Mouse (Mus musculus) ES-CJ7 (cell line): ENCODE measurements around the gene Gnl3l.

Source experiments
- DNase-seq: peaks from one replicate; pipeline ENCODE4 v3.0.0; 2011; ENCODE audit warnings: low read depth, low spot score

Gnl3l gene

DNA sequence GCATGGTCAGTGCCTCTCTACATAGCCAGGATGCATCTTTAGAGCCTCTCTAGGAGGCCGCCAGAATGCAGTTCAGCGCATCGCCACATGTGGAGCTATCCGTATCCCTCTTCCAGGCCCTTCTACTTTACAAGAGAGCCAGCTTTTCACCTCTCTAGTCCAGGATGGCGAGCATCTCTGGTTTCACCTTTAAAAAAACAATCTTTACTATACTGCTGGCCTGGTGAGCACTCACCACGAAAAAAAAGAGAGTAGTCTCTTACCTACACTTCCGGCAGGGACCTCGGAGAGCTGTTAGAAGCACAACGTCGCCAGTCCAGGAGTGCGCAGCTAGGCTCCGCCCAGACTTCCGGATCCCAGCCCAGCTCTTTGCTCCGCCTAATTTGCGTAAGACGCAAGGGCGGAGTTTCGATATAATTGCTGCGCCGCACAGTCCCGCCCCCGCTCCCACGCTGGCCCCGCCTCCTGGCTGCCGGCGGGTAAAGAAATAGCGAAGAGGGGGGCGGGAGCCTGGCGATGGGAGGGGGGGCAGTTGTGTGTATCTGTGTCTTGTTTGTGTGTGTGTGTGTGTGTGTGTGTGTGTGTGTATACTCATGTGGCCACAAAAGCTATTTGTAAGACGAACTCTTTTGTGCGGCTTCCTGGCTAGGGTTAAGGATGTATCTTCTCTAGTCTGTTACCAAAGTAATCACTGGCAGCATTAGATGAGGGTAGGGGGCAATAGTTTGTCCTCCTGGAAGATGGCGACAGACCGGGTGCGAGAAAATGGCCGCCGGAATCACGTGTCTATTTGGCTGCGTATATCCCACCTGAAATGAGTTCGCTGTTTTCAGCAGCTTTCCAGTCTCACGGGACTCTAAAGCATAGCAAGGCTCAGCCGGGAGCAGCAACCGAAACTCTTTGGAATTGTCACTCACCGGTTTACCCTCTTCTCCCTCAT, at the start of gene Gnl3l:
Gene Gnl3l, minus strand, starts transcription at position 385 of the 940 bp plus-strand sequence.
- peak; percentile 94 for DNase-seq

DNA sequence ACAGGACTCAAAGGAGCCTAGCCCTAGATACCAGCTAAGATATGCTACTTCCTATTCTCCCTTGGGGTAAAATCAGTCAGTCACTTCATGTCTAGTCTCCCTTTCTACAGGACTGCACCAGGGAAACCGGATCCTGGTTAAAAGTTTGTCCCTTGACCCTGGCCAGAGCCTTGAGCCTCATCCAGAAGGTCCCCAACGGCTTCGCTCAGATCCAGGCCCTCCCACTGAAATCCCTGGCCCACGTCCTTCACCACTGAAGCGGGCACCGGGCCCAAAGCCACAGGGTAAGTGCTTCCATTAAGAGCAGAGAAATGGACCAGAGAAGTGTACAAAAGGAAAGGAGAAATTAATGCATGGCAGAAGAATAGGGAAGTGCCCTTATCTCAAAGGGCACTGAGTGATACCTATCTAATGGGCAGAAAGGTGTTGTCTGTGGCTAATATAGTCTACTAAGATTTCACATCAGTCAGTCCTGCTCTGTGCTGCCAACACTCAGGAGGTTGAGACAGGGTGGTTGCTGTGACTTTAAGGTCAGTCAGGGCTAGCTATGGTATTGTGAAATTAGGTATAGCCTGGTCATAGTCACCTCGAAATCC, 49.0 kb upstream of the Gnl3l start:
- no peak for DNase-seq

DNA sequence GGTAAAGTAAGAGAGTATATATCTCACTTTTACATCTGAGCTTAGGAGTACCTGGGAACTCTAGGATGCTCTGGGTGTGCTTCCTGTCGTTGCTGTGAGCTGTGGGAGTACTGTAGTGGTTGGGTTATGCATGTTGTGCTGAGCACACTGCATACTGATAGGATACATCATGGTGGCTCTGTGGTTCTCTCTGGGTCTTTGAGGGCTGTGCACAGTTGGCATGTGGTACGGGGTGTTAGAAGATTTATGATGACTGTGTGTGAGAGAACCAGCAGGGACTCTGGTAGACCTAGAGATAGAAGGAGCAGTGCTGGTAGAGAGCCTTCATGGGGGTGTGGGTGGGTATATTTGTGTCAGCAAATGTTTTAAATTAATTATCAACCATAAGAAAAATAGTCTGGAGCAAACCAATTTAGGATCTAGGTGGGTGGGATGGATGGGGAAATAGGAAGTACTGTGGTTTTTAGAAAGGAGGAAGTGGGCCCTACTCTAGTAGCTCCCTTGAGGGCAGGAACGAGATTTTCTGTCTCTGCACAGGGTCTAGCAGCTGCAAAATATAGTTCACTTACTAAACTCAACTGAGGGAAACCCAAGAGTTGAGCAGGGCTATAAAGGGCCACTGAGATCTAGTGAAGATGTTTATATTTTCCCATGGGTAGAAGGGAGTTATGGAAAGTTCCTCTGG, 44.6 kb upstream of the Gnl3l start:
- DNase-seq, result no peak

DNA sequence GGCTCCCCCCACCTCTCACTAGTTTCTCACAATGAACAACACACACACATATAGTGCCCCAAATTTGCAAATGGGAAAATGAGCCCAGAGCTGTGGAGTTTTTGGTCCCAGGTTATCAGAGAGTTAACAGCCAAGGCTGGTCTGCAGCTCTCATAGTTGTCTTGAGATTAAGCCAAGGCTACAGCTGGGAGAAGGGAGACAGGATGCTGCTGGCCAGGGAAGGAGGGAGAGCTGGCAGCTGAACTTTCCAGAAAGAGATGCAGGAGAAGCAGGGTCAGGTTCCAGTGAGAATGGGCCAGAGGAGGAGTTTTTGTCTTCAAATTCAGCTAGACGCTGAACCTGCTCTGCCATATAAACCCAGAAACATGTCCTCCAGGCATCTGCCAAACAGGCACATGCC, 42.2 kb upstream of the Gnl3l start:
- no peak for DNase-seq

DNA sequence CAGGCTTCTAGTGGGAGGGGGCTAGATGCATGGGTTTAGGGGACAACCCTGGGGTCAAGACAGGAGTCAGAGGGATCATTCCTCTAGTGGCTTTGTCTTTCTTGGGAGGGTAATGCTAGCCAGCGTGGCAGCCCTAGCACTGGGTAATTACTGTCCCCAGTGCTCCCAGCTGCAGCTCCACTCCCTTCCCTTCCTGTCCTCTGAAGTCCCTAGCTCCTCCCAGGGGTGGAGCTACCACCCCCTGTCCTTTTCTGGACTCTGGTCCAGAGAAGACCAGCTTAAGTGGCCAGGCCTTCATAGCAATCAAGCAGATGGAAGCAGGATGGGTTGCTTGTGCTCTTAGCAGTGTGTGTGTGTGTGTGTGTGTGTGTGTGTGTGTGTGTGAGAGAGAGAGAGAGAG, 38.4 kb upstream of the Gnl3l start:
- no peak for DNase-seq

DNA sequence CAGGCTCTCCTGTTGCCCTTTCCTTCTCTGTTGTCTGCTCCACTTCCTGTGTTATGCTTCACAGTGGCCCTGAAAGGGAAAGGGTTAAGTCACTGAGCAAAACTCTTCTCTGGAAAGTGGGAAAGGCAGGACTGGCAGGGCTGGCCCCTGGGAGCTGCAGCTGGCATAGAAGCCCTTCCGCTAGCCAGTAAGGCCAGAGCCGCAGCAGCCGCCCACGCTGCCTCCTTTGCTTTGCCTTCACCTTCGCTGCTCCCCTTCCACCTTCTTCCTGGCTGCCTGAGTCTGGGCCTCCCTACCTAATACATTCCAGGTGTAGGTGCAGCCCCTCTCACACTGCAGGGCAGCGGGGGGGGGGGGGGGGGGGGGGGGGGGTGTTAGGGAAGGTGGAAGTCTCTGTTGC, 37.4 kb upstream of the Gnl3l start:
- no peak for DNase-seq

DNA sequence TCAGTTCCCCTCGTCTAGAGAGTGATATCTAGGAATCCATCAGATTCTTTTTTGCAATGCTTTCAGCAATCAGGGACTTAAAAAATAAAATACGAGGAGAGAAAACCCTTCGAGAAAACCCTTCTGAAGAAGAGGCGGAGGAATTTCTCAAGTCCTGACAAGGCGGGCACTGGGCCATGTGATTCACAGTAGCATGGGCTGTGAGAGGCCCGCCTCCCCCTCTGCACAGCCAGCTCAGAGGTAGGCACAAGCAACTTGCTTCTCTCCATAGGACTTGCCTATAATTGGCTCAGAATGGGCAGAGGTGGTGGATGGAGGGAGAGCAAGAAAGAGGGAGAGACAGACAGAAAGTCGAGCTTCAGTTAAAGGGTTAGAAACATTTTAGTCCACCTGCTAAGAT, 33.2 kb upstream of the Gnl3l start:
- peak; percentile 46 for DNase-seq

DNA sequence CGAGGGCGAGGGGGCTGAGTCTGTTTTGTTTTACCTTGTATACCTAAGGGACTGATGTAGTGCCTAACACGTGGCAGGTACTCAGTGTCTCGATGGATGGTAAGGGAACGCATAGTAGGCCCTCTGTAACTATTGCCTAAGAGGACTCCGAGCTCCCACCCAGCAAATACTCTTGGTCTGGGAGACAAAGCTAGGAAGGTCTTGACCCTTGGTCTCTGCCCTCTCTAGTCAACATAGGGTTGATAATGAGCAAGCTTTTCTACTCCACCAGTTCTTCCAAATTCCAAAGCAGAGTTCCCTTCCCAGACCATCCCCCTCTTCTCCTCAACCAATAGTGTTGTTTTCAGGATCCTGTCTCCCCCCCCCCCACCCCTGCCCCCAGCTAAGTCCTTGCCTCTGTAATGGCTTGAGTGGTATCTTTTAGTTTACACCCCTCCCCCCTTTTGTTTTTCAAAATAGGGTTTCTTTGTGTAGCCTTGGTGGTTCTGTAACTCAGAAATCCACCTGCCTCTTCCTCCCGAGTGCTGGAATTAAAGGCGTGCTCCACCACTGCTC, 32.6 kb upstream of the Gnl3l start:
- DNase-seq, result peak; percentile 87

DNA sequence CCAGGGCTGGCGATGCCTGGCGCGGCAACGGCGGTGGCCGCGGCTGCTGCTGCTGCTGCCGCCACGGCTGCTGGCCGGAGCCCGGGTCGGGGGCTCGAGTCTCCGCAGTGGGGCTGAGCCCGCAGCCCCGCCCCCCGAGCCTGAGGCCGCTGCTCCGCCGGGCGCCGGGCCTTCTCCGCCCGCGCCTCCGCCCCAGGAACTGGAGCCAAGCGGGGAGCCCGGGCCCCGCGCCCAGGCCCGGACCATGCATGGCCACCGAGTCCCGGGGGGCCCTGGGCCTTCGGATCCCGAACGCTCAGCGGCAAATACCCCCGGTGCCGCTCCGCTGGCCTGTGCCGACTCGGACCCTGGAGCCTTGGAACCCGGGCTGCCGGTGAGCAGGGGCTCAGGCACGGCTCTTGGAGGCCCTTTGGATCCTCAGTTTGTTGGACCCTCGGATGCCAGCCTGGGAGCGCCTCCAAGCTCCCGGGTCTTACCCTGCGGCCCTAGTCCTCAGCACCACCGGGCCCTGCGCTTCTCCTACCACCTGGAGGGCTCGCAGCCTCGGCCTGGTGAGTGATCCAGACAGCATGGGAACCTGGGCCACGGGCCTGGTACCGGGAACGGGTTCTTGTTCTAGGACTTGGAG, 30.4 kb upstream of the Gnl3l start:
- no peak for DNase-seq

DNA sequence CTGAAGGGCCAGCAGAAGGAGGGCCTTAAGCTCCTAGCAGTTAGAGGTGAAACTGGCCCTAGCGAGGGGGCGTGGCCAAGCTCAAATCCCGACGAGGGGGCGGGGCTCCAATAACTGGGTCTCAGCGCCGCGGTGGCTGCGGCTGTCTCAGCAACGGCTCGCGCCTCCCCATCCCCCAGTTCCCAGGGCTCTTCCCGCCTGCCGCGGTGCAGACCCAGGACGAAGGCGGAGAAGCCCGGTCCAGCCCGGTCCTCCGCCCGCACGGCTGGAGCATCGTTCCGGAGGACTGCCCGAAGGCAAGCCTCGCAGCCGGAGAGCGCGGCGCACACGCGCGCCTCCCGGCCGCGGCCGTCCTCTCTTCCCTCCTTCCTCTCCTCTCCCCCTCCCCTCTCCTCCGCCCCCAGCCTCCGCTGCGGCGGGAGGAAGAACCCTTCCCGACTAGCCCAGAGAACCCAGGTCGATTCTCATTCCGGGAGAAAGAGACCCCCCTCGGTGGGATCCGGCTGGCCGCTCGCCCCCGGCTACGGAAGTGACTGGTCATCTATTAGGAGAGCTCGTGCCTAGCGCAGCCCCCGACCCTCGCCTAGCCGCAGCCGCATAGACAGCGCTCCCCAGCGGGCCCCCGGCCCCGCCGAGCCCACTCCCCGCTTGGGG, 29.8 kb upstream of the Gnl3l start:
- peak; percentile 86 for DNase-seq

DNA sequence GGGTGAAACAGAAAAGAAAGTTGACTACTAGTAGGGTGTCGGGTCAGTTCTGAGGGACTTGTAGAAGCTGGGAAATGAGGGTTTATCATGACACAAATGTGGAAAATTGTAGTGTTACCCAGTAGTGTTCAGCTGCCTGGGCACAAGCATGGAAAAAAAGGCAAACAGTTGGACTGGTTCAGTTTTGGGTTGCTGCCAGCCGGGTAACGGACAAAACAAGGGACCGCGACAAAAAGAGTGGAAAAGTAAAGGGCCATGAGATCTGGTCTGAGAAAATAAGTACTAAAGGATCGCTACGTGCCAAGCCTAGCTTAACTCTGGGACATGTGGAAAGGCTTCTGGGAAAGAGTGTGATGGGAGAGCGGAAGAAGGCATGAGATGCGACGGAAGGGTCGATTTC, 29.2 kb upstream of the Gnl3l start:
- DNase-seq, result no peak

DNA sequence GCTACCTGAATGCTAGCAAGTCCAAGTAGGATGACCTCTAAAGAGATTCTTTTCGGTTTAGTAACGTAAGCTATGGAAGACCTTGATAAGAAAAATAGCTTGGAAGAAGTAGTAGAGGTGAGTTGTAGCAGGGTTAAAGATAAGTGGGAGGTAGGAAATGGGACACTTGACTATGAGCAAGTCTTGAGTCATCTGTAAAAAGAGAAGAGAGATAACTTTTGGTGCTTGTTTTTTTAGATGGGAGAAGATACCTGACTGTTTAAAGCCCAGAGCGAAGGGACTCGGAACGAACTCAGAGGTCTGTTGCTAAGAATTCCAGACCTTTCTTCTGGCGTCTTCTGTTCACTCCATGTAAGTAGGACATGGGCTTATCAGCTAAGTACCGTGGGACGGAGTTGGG, 28.7 kb upstream of the Gnl3l start, which contains the start of gene Fgd1:
Gene Fgd1, plus strand, starts transcription at position 301 of the 400 bp plus-strand sequence.
- DNase-seq, result no peak

DNA sequence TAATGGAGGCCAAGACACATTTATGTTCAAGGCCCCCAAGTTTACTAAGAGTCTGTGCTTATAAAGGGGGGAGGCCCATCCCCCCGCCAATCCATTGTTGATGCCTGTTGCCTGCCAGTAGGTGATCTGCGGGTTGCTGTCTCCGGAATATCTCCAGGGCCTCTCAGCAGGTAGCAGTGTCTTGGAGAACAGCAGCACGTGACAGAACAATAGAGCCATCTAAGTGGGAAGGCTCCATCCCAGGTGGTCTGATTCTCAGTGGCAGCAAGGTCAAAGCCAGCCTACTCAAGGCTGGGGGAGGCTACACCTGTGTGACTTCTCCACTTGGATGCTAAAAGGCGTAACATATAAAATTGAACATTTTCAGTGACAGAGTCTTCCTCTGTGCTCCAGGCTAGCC, 24.1 kb upstream of the Gnl3l start:
- peak; percentile 94 for DNase-seq

DNA sequence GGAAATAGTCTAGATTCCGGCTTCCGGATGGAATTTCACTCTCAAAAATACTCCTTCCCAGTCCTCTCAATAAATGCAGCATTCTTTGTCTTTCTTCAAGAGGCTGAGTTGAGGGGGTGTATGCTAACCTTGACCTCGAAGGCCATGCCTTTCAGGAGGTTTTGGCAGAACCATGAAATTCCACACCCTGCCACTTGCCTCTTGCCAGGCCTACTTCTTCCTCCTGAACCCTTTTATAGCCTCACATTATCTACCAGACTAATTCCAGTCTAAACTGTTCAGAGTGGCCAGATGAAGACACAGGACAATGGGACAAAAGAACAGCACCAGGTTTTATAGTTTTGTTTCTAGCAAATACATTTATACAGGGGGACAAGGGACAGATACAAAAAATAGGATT, 14.3 kb upstream of the Gnl3l start:
- no peak for DNase-seq

DNA sequence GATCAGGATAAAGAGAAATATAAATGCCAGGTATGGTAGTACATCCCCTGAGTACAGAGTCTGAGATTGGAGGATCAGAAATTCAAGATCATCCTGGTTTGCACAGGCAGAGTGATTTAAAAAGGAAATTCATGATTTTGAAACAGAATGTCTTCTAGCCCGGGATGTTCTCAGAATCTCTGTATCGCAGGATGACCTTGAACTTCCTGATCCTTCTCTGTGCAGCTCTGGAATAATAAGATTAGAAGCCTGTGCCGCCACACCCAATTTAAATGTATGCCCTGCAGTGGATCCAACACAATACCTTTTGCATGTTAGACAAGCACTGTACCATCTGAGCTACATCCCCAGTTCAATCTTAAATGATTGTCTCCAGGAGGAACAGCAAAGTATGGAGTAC, 1.7 kb upstream of the Gnl3l start:
- peak; percentile 21 for DNase-seq

DNA sequence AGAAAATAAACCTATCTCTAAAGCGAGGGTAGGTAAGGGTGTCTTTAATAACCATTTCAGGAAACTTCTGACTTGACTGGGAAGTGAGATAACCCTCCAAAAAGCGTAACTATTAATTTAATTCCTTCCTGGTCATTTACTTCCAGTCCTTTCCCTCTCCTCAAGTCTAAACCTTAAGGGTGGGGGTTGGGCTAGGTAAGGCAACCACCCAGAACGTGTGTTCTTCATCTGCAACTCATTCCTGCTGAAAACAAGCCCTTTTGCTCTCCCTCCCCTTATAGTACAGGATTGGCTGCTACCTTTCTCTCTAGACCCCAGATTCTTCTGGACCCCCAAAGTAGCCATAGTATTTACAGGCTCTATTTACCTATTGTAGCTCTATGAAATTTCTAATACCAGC, 775 bp upstream of the Gnl3l start:
- DNase-seq, result peak; percentile 46

DNA sequence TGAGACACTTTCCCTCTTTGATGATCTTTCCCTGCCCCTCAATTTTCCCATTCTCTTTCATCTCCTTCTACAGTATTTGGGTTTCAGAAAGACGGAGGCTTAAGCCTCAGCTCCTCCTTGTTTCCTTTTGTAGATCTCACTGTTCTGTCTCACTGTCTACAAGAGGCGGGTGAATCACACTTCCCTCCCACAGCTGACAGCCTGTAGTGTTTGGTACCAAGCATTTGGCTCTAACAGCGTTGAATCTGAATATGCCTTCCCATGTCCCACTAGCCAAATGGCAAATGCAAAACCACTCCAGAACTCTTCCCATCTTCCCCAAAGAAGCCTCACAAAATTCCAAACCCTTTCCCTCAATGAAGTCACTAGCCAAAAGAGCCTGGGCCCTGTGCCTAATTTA, 20.3 kb downstream of the Gnl3l start:
- DNase-seq, result no peak

DNA sequence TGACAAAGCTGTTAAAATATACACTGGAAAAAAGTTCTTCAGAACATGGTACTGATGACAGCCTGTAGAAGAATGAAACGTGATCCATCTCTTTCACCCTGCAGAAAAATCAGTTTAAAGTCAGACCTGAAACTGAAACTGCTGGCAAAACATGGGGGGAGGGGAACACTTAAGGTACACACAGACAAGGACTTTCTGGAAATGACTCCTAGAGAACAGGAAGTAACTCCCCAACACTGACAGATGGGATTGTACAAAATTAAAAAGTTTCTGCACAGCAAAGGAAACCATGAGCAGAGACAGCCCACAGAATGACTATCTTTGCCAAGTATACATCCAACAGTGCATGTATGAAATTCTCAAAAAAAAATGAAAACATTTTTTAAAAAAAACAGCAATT, 35.5 kb downstream of the Gnl3l start:
- no peak for DNase-seq

DNA sequence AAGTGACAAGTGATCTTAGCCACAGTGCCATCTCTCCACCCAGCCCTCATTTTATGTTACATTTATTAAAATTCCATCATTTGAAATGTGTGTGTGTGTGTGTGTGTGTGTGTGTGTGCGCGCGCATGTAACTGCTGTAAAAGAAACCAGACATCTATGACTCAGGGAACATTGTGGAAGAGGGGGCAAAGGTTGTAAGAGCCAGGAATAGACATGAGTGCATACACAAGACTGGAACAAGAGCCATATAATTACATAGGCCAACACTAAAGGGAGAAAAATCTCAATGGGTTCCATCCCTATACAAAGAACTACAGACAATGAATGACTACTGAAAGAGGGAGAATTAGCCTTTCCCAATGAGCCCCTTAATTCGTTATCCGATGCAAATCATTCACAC, 41.7 kb downstream of the Gnl3l start:
- DNase-seq, result no peak

DNA sequence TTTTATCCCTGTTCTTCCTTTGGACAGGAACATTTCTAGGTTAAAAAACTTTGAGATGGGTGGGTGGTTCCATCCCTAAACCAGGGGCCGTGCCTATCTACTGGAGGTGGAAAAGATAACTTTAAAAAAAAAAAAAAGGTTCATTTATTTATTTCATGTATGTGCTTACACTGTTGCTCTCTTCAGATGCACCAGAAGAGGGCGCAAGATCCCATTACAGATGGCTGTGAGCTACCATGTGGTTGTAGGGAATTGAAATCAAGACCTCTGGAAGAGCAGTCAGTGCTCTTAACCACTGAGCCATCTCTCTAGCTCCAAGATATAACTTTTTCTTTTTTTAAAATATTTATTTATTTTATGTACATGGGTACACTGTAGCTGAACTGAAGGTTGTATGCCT, 54.1 kb downstream of the Gnl3l start:
- DNase-seq, result peak; percentile 61

DNA sequence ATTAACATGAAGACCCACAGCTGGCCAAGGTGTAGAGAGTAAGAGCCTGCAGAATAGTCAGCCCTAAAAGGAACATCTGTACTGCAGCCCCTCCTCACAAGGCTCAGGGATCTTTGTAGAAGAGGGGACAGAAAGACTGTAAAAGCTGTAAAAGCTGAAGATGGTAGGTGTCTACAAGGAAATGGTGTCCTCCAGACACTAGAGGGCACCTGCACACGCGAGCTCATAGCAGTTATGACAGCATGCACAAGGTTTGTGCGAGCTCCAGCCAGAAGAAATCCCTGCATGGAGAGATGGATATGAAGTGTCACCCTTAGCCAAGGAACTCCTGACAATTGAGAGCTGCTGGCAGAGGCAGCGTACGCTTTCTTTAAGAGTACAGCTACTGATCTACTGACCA, 56.4 kb downstream of the Gnl3l start:
- DNase-seq, result peak; percentile 33
